Mouse (Mus musculus): ENCODE results near the gene Pop5. TPM values are rescaled to one million over a fixed set of nuclear protein-coding genes. Genes with fewer than 3 reads are reported as not detected.

The Pop5 gene
- total RNA-seq, 4 experiments from 2014 or later: 72.0 to 91.4 (median 77.3) TPM

Other genes starting within 250 kb of the Pop5 start
- gene Sppl3, start 224.7 kb upstream of the Pop5 start, total RNA-seq (2022): 10 to 100 TPM; 83.7 to 90.3 (median 85.0) TPM
- gene Gm10401, start 137.5 kb upstream of the Pop5 start, total RNA-seq (2022): not detected
- gene Acads, start 116.5 kb upstream of the Pop5 start, total RNA-seq (2022): 1 to 10 TPM; 7.8 to 9.2 (median 8.9) TPM
- 10 to 100 TPM; 21.2 to 26.9 (median 24.2) TPM for gene Unc119b, start 100.9 kb upstream of the Pop5 start, total RNA-seq (2022)
- gene Mlec, start 77.7 kb upstream of the Pop5 start, total RNA-seq (2022): 10 to 100 TPM; 66.1 to 84.8 (median 72.3) TPM
- 100 to 1,000 TPM; 228 to 252 (median 243) TPM for gene Cabp1, start 41.5 kb upstream of the Pop5 start, total RNA-seq (2022)
- gene Rnf10, start 37.1 kb downstream of the Pop5 start, total RNA-seq (2022): 100 to 1,000 TPM; 216 to 259 (median 243) TPM
- gene Coq5, start 43.8 kb downstream of the Pop5 start, total RNA-seq (2022): 10 to 100 TPM; 40.4 to 43.6 (median 42.2) TPM
- gene Dynll1, start 65.2 kb downstream of the Pop5 start, total RNA-seq (2022): 100 to 1,000 TPM; 550 to 617 (median 573) TPM
- 10 to 100 TPM; 55.2 to 70.1 (median 64.6) TPM for gene Srsf9, start 91.3 kb downstream of the Pop5 start, total RNA-seq (2022)
- gene Gatc, start 105.3 kb downstream of the Pop5 start, total RNA-seq (2022): 10 to 100 TPM; 19.2 to 21.4 (median 20.2) TPM
- gene Triap1, start 105.4 kb downstream of the Pop5 start, total RNA-seq (2022): 10 to 100 TPM; 20.7 to 24.6 (median 22.5) TPM
- 100 to 1,000 TPM; 686 to 806 (median 740) TPM for gene Cox6a1, start 113.1 kb downstream of the Pop5 start, total RNA-seq (2022)
- 10 to 100 TPM; 43.2 to 58.9 (median 51.0) TPM for gene Msi1, start 193.8 kb downstream of the Pop5 start, total RNA-seq (2022)
- gene Pla2g1b, start 230.4 kb downstream of the Pop5 start, total RNA-seq (2022): not detected
- gene Sirt4, start 248.9 kb downstream of the Pop5 start, total RNA-seq (2022): 10 to 100 TPM; 27.1 to 38.6 (median 33.1) TPM